Mouse (Mus musculus) C3H10T1/2 (cell line): ENCODE results near the gene Gm42742. TPM values are rescaled to one million over a fixed set of nuclear protein-coding genes. Genes with fewer than 3 reads are reported as not detected.

Experiments
- polyA plus RNA-seq, 2 experiments: library from polyadenylated mRNA; unstranded; fragments of >200 nt; fragmentation: generic; extraction: Trizol; gene quantifications; one replicate each; pipeline ENCODE4 v1.2.1; 2012; ENCODE audit warnings: missing spikeins in 2 of 2

Gm42742 gene
- polyA plus RNA-seq, result 10 to 100 TPM; 28.7 to 44.7 TPM

GRCm38 (mm10) chr7:127020901-127021562, at the start of gene Gm42742, which contains the start of gene Prrt2:
Gene Gm42742, minus strand, starts transcription at chr7:127021097.
Gene Prrt2, minus strand, starts transcription at chr7:127021211.

GRCm38 (mm10) chr7:127041851-127042672, 21.2 kb upstream of the Gm42742 start, which contains the start of gene Kif22:
Gene Kif22, minus strand, starts transcription at chr7:127042471.

GRCm38 (mm10) chr7:127026984-127027726, 6.3 kb upstream of the Gm42742 start, which contains the start of gene Maz:
Gene Maz, minus strand, starts transcription at chr7:127027037.

GRCm38 (mm10) chr7:127016971-127017949, 3.6 kb downstream of the Gm42742 start, which contains the start of gene Pagr1a:
Gene Pagr1a, minus strand, starts transcription at chr7:127017352.

GRCm38 (mm10) chr7:127016481-127016485, 4.6 kb downstream of the Gm42742 start, which contains the start of gene Pagr1b:
Gene Pagr1b, minus strand, starts transcription at chr7:127016484.

GRCm38 (mm10) chr7:127014320-127014719, 6.6 kb downstream of the Gm42742 start, which contains the start of gene Mvp:
Gene Mvp, minus strand, starts transcription at chr7:127014621.

GRCm38 (mm10) chr7:126975950-126976866, 44.7 kb downstream of the Gm42742 start, which contains the start of gene Cdiptos:
Gene Cdiptos, minus strand, starts transcription at chr7:126976098.

GRCm38 (mm10) chr7:126975893-126975949, 45.2 kb downstream of the Gm42742 start, which contains the start of gene Cdipt:
Gene Cdipt, plus strand, starts transcription at chr7:126975914.

Other genes starting within 250 kb of the Gm42742 start
- 100 to 1,000 TPM in 1 of 2 experiments, 10 to 100 TPM in 1; 18.7 to 138 TPM for gene Ypel3, start 244.1 kb downstream of the Gm42742 start, polyA plus RNA-seq
- gene Tbx6, start 239.6 kb downstream of the Gm42742 start, polyA plus RNA-seq, result under 1 TPM; 0.01 to 0.58 TPM
- gene Ppp4c, start 228.6 kb downstream of the Gm42742 start, polyA plus RNA-seq, result 100 to 1,000 TPM; 126 TPM
- gene Fam57b, start 223.4 kb downstream of the Gm42742 start, polyA plus RNA-seq, result under 1 TPM; 0.08 TPM
- not detected for gene 4930451I11Rik, start 189.5 kb downstream of the Gm42742 start, polyA plus RNA-seq
- not detected for gene Doc2a, start 173.7 kb downstream of the Gm42742 start, polyA plus RNA-seq
- 10 to 100 TPM; 10.8 to 24.2 TPM for gene Hirip3, start 159.1 kb downstream of the Gm42742 start, polyA plus RNA-seq
- gene Ino80e, start 158.7 kb downstream of the Gm42742 start, polyA plus RNA-seq, result 10 to 100 TPM; 65.9 to 98.4 TPM
- gene Taok2, start 136.4 kb downstream of the Gm42742 start, polyA plus RNA-seq, result 10 to 100 TPM; 10.1 to 53.2 TPM
- gene Tmem219, start 98.2 kb downstream of the Gm42742 start, polyA plus RNA-seq, result 10 to 100 TPM; 27.0 to 35.9 TPM
- gene Kctd13, start 92.2 kb downstream of the Gm42742 start, polyA plus RNA-seq, result 10 to 100 TPM in 1 of 2 experiments, 1 to 10 TPM in 1; 5.7 to 11.3 TPM
- under 1 TPM; 0.02 to 0.05 TPM for gene Asphd1, start 71.5 kb downstream of the Gm42742 start, polyA plus RNA-seq
- gene Sez6l2, start 70.5 kb downstream of the Gm42742 start, polyA plus RNA-seq, result under 1 TPM; 0.04 to 0.25 TPM
- 10 to 100 TPM; 88.2 to 97.1 TPM for gene Cdipt, start 45.2 kb downstream of the Gm42742 start, polyA plus RNA-seq
- gene Cdiptos, start 45.0 kb downstream of the Gm42742 start, polyA plus RNA-seq, result under 1 TPM; 0.47 to 0.64 TPM
- gene Mvp, start 6.5 kb downstream of the Gm42742 start, polyA plus RNA-seq, result 10 to 100 TPM; 49.1 to 81.7 TPM
- under 1 TPM in 1 of 2 experiments, not detected in 1; 0.55 TPM for gene Pagr1b, start 4.6 kb downstream of the Gm42742 start, polyA plus RNA-seq
- 10 to 100 TPM; 14.8 to 18.0 TPM for gene Pagr1a, start 3.7 kb downstream of the Gm42742 start, polyA plus RNA-seq
- under 1 TPM in 1 of 2 experiments, not detected in 1; 0.44 TPM for gene Prrt2, start 114 bp upstream of the Gm42742 start, polyA plus RNA-seq
- 100 to 1,000 TPM; 130 to 150 TPM for gene Maz, start 5.9 kb upstream of the Gm42742 start, polyA plus RNA-seq
- gene Kif22, start 21.4 kb upstream of the Gm42742 start, polyA plus RNA-seq, result 10 to 100 TPM; 51.4 to 57.4 TPM
- gene Zg16, start 66.2 kb upstream of the Gm42742 start, polyA plus RNA-seq, result not detected
- under 1 TPM; 0.08 to 0.25 TPM for gene AI467606, start 70.3 kb upstream of the Gm42742 start, polyA plus RNA-seq
- under 1 TPM in 1 of 2 experiments, not detected in 1; 0.11 TPM for gene Qprt, start 101.1 kb upstream of the Gm42742 start, polyA plus RNA-seq
- gene Spn, start 116.7 kb upstream of the Gm42742 start, polyA plus RNA-seq, result 1 to 10 TPM; 2.9 to 7.1 TPM
- gene Cd2bp2, start 175.0 kb upstream of the Gm42742 start, polyA plus RNA-seq, result 10 to 100 TPM; 39.6 to 40.3 TPM
- gene Tbc1d10b, start 187.4 kb upstream of the Gm42742 start, polyA plus RNA-seq, result 10 to 100 TPM; 29.3 to 41.2 TPM
- gene Mylpf, start 187.8 kb upstream of the Gm42742 start, polyA plus RNA-seq, result 1 to 10 TPM in 1 of 2 experiments, under 1 TPM in 1; 0.81 to 2.0 TPM
- 10 to 100 TPM; 10.4 to 16.5 TPM for gene Zfp553, start 212.0 kb upstream of the Gm42742 start, polyA plus RNA-seq
- gene Sept1, start 212.0 kb upstream of the Gm42742 start, polyA plus RNA-seq, result 1 to 10 TPM; 2.3 to 7.7 TPM
- gene Zfp771, start 223.2 kb upstream of the Gm42742 start, polyA plus RNA-seq, result 10 to 100 TPM; 53.6 to 86.7 TPM
- 100 to 1,000 TPM in 1 of 2 experiments, 10 to 100 TPM in 1; 89.3 to 405 TPM for gene Dctpp1, start 239.6 kb upstream of the Gm42742 start, polyA plus RNA-seq